Mouse (Mus musculus) kidney, embryonic 15.5 days (tissue): ENCODE data around the gene Ankrd52. TPM values are rescaled to one million over a fixed set of nuclear protein-coding genes. Genes with fewer than 3 reads are reported as not detected.
A peak's percentile ranks its signal among the peaks of the same experiment; 100 is the strongest.

Experiments
- ATAC-seq: fragments of 200-750 bp; cut with Nextera tagmentation; replicated peaks from 2 replicates; pipeline ENCODE4 v1.8.0; 2017; ENCODE audit warnings: moderate TSS enrichment; ENCODE audit not compliant: low FRiP score
- H3K27ac ChIP-seq: fragments of 300-500 bp; sonication (generic); 2 replicates; pipeline ENCODE4 v1.5.1; 2015; ENCODE audit warnings: mild to moderate bottlenecking, inconsistent platforms
- H3K27me3 ChIP-seq: fragments of 300-500 bp; sonication (generic); 2 replicates; pipeline ENCODE4 v1.6.1; 2015; ENCODE audit warnings: inconsistent platforms
- H3K36me3 ChIP-seq: fragments of 300-500 bp; sonication (generic); 2 replicates; pipeline ENCODE4 v1.6.1; 2015; ENCODE audit warnings: inconsistent platforms
- H3K4me1 ChIP-seq: fragments of 300-500 bp; sonication (generic); 2 replicates; pipeline ENCODE4 v1.6.1; 2015; ENCODE audit warnings: inconsistent platforms
- H3K4me2 ChIP-seq: fragments of 300-500 bp; sonication (generic); 2 replicates; pipeline ENCODE4 v1.6.1; 2015; ENCODE audit warnings: moderate library complexity, mild to moderate bottlenecking, inconsistent platforms
- H3K4me3 ChIP-seq: fragments of 300-500 bp; sonication (generic); replicated peaks from 2 replicates; pipeline ENCODE4 v1.5.1; 2015; ENCODE audit warnings: mild to moderate bottlenecking, inconsistent platforms
- H3K9ac ChIP-seq: fragments of 300-500 bp; sonication (generic); 2 replicates; pipeline ENCODE4 v1.6.1; 2015; ENCODE audit warnings: mild to moderate bottlenecking, inconsistent platforms
- H3K9me3 ChIP-seq: fragments of 300-500 bp; sonication (generic); replicated peaks from 2 replicates; pipeline ENCODE4 v1.6.1; 2016; ENCODE audit warnings: inconsistent platforms
- WGBS: fragments of 180-500 bp; shearing (Covaris S2); methylation state at CpG from one replicate; pipeline ENCODE4 v1.1.7; 2015; ENCODE audit warnings: mixed read lengths; 5-methylcytosine and 5-hydroxymethylcytosine counted together
- polyA plus RNA-seq: library from polyadenylated mRNA; unstranded; fragments of >200 nt; fragmentation: Nextera tagmentation; extraction: Ambion mirVana; gene quantifications from 2 replicates; pipeline ENCODE4 v1.2.1, GENCODE M21; 2015

Ankrd52 gene
- polyA plus RNA-seq, 1 experiment from 2014 or later: 13.6 TPM

- Histone ChIP-seq H3K27ac (0 out of 2 replicates have a peak overlapping the region, but pooled peaks have one; percentile 41), H3K9me3 (no peaks in the 10 kb centered on the region), H3K9ac (no peak overlapping the region), H3K4me3 (no peak overlapping the region), H3K4me2 (no peak overlapping the region), H3K27me3 (no peaks in the 10 kb centered on the region), H3K4me1 (peaks cover 33% of the 10 kb centered on the region), H3K36me3 (peaks cover 86% of the 10 kb centered on the region)
- 75% methylated on average over 2 of the region's 2 CpGs for WGBS
- no peak for ATAC-seq
Observed at GRCm38 (mm10) chr10:128433417-128433816, 56.5 kb downstream of the Ankrd52 start.

DNA sequence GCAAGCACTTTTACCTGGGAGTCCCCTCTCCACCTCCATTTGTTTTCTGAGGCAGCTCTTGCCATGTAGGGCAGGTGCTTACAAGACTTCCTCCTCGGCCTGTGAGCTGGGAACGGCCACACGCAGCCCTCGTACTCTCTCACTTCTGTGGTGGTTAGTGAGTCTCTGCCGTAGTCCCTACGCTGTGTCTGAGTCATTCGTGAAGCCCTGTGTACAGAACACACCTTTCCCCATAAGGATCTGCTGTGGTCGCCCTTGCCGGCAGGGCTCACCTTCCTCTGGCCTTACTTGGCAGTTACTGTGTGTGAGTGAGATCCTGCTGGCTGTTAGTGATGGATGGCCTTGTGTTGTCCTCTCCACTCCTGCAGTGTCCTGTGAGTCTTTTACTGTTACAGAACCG lies 57.8 kb downstream of the Ankrd52 start:
- Histone ChIP-seq H3K27me3 (no peaks in the 10 kb centered on the region), H3K9me3 (no peaks in the 10 kb centered on the region), H3K27ac (peak overlapping the region; percentile 82), H3K4me2 (no peak overlapping the region), H3K9ac (no peak overlapping the region), H3K36me3 (peaks cover 86% of the 10 kb centered on the region), H3K4me3 (no peak overlapping the region), H3K4me1 (peaks cover 46% of the 10 kb centered on the region)
- ATAC-seq: no peak
- 68% methylated on average over 10 of the region's 10 CpGs for WGBS

DNA sequence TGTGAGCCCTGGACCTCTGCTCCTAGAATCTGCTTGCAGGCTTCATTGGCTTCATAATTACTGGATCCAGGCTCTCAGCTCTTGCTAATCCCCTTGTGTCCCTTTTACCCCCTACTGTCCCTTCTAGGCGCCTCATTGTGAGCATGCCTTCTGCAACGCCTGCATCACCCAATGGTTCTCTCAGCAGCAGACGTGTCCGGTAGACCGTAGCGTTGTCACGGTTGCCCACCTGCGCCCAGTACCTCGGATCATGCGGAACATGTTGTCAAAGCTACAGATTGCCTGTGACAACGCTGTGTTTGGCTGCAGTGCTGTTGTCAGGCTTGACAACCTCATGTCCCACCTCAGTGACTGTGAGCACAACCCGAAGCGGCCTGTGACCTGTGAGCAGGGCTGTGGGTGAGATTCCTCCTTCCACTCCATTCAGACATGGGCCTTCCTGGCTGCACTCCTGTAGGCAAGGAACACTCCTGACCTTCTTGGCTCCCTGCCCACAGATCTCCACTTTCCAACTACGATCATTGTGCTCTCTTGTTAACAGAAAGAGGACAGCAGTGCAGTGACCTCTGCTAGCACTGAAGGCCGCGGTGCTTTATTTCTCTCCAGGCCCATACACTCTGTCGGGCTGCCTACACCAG lies 58.4 kb downstream of the Ankrd52 start:
- ATAC-seq: peak; percentile 85
- H3K27me3 ChIP-seq: no peaks in the 10 kb centered on the region
- 41% methylated on average over 17 of the region's 17 CpGs for WGBS
- peaks cover 51% of the 10 kb centered on the region for H3K4me1 ChIP-seq
- H3K36me3 ChIP-seq: peaks cover 85% of the 10 kb centered on the region
- H3K27ac ChIP-seq: peak overlapping the region; percentile 82
- no peaks in the 10 kb centered on the region for H3K9me3 ChIP-seq
- no peak overlapping the region for H3K4me3 ChIP-seq
- no peak overlapping the region for H3K9ac ChIP-seq
- no peak overlapping the region for H3K4me2 ChIP-seq

GRCm38 (mm10) chr10:128435873-128436272 lies 59.0 kb downstream of the Ankrd52 start:
- H3K4me3 ChIP-seq: no peak overlapping the region
- no peaks in the 10 kb centered on the region for H3K27me3 ChIP-seq
- no peak for ATAC-seq
- H3K36me3 ChIP-seq: peaks cover 85% of the 10 kb centered on the region
- 58% methylated on average over 5 of the region's 5 CpGs for WGBS
- peak overlapping the region; percentile 82 for H3K27ac ChIP-seq
- H3K9ac ChIP-seq: no peak overlapping the region
- no peaks in the 10 kb centered on the region for H3K9me3 ChIP-seq
- H3K4me1 ChIP-seq: peaks cover 51% of the 10 kb centered on the region
- H3K4me2 ChIP-seq: no peak overlapping the region

DNA sequence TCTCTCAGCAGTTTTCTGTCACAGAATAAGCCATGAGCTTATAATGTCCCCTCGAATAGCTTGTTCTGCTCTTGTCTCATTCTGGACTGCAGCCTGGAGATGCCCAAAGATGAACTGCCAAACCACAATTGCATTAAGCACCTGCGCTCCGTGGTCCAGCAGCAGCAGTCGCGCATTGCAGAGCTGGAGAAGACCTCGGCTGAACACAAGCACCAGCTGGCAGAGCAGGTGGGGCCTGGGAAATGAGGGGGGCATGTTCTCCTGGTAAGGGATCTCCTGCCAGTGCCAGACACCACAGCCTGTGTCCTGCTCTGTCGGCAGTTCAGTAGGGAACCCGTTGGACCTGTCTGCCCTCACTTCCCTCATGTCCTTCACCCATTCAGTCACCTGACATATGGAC lies 59.5 kb downstream of the Ankrd52 start:
- H3K4me1 ChIP-seq: peaks cover 51% of the 10 kb centered on the region
- no peak overlapping the region for H3K4me2 ChIP-seq
- H3K27ac ChIP-seq: peak overlapping the region; percentile 82; the same call in 1 of the 2 replicates
- 75% methylated on average over 8 of the region's 8 CpGs for WGBS
- H3K27me3 ChIP-seq: no peaks in the 10 kb centered on the region
- no peak overlapping the region for H3K4me3 ChIP-seq
- H3K36me3 ChIP-seq: peaks cover 85% of the 10 kb centered on the region
- H3K9me3 ChIP-seq: no peaks in the 10 kb centered on the region
- no peak for ATAC-seq
- no peak overlapping the region for H3K9ac ChIP-seq

GRCm38 (mm10) chr10:128438675-128439279 lies 61.9 kb downstream of the Ankrd52 start:
- ATAC-seq: peak; percentile 57
- Histone ChIP-seq H3K9ac (no peak overlapping the region), H3K4me2 (0 out of 2 replicates have a peak overlapping the region, but pooled peaks have one; percentile 17), H3K4me3 (no peak overlapping the region), H3K9me3 (no peaks in the 10 kb centered on the region), H3K27ac (peak overlapping the region; percentile 86), H3K4me1 (peaks cover 51% of the 10 kb centered on the region), H3K27me3 (no peaks in the 10 kb centered on the region), H3K36me3 (peaks cover 79% of the 10 kb centered on the region)
- 36% methylated on average over 10 of the region's 10 CpGs for WGBS

GRCm38 (mm10) chr10:128440407-128440806 lies 63.5 kb downstream of the Ankrd52 start:
- Histone ChIP-seq H3K4me3 (no peak overlapping the region), H3K4me1 (peaks cover 49% of the 10 kb centered on the region), H3K9ac (no peak overlapping the region), H3K4me2 (no peak overlapping the region), H3K9me3 (no peaks in the 10 kb centered on the region), H3K27me3 (no peaks in the 10 kb centered on the region), H3K27ac (peak overlapping the region; percentile 86), H3K36me3 (peaks cover 69% of the 10 kb centered on the region)
- no peak for ATAC-seq
- 37% methylated on average over 10 of the region's 10 CpGs for WGBS

- Histone ChIP-seq H3K27ac (no peak overlapping the region), H3K4me3 (no peak overlapping the region), H3K9me3 (no peaks in the 10 kb centered on the region), H3K36me3 (peaks cover 58% of the 10 kb centered on the region), H3K27me3 (no peaks in the 10 kb centered on the region), H3K9ac (no peak overlapping the region), H3K4me2 (no peak overlapping the region), H3K4me1 (peaks cover 38% of the 10 kb centered on the region)
- no peak for ATAC-seq
- 88% methylated on average over 10 of the region's 10 CpGs for WGBS
Observed at GRCm38 (mm10) chr10:128441324-128442119, 64.6 kb downstream of the Ankrd52 start.

- Histone ChIP-seq H3K4me3 (no peak overlapping the region), H3K27ac (0 out of 2 replicates have a peak overlapping the region, but pooled peaks have one; percentile 9), H3K9ac (no peak overlapping the region), H3K4me2 (no peak overlapping the region), H3K4me1 (peaks cover 36% of the 10 kb centered on the region), H3K27me3 (no peaks in the 10 kb centered on the region), H3K36me3 (peaks cover 46% of the 10 kb centered on the region), H3K9me3 (no peaks in the 10 kb centered on the region)
- no peak for ATAC-seq
- 90% methylated on average over 1 of the region's 1 CpGs for WGBS
Observed at GRCm38 (mm10) chr10:128442718-128443117, 65.8 kb downstream of the Ankrd52 start.

DNA sequence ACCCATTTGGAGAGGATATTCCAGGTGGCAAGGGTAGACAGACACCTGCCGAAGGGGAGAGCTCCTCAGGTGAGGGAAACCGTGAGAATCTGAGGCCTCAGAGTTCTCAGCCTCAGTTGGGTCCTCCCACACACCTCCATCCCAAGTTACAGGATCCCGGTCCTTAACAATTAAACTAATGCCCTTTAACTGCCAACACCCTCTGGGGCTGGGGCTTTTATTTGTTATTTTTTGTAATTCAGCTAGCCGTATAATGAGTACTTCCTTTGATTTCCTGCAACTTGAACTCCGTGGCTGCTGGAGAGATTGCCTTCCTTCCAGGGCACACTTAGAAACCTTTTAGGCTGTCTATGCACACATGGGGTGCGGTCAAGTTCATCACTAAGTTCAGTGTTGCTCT lies 67.4 kb downstream of the Ankrd52 start:
- ATAC-seq: peak; percentile 40; the same call in 1 of the 2 replicates
- Histone ChIP-seq H3K27me3 (no peaks in the 10 kb centered on the region), H3K9ac (no peak overlapping the region), H3K4me3 (no peak overlapping the region), H3K36me3 (peaks cover 31% of the 10 kb centered on the region), H3K27ac (peak overlapping the region; percentile 49), H3K4me1 (peaks cover 20% of the 10 kb centered on the region), H3K4me2 (no peak overlapping the region), H3K9me3 (no peaks in the 10 kb centered on the region)
- whole genome bisulfite sequencing: 33% methylated on average over 6 of the region's 6 CpGs

- no peak overlapping the region for H3K4me2 ChIP-seq
- peaks cover 11% of the 10 kb centered on the region for H3K4me1 ChIP-seq
- H3K27ac ChIP-seq: no peak overlapping the region
- H3K4me3 ChIP-seq: no peak overlapping the region
- H3K9me3 ChIP-seq: no peaks in the 10 kb centered on the region
- peaks cover 21% of the 10 kb centered on the region for H3K36me3 ChIP-seq
- H3K9ac ChIP-seq: no peak overlapping the region
- WGBS: 76% methylated on average over 4 of the region's 4 CpGs
- no peaks in the 10 kb centered on the region for H3K27me3 ChIP-seq
- ATAC-seq: no peak
Observed at GRCm38 (mm10) chr10:128445407-128445806, 68.5 kb downstream of the Ankrd52 start.

GRCm38 (mm10) chr10:128451014-128451413 lies 74.1 kb downstream of the Ankrd52 start:
- H3K4me1 ChIP-seq: peaks cover 9% of the 10 kb centered on the region
- no peaks in the 10 kb centered on the region for H3K27me3 ChIP-seq
- H3K9ac ChIP-seq: no peak overlapping the region
- WGBS: 82% methylated on average over 6 of the region's 6 CpGs
- no peak overlapping the region for H3K4me2 ChIP-seq
- ATAC-seq: no peak
- H3K4me3 ChIP-seq: no peak overlapping the region
- H3K36me3 ChIP-seq: no peaks in the 10 kb centered on the region
- H3K9me3 ChIP-seq: no peaks in the 10 kb centered on the region
- H3K27ac ChIP-seq: no peak overlapping the region
